Mouse (Mus musculus) layer of hippocampus, adult 2 months (tissue): ENCODE measurements at regions not wholly inside any gene's neighbourhood (a gene's known extent, or its start where the extent isn't known, plus 50 kb on each side); places are given as distances from the start of the nearest gene placed in this dataset.

Experiments used
- DNase-seq, 2 experiments: peaks; one replicate each; pipeline ENCODE4 v3.0.0; 2022; ENCODE audit warnings: low spot score in 2 of 2
- H3K27ac ChIP-seq: fragments of 200-600 bp; 2 replicates; pipeline ENCODE4 v1.8.1; 2022
- H3K4me3 ChIP-seq: fragments of 200-600 bp; 2 replicates; pipeline ENCODE4 v1.8.1; 2022; ENCODE audit warnings: mild to moderate bottlenecking
- CTCF ChIP-seq: fragments of 200-600 bp; conservative IDR thresholded peaks from 2 replicates; pipeline ENCODE4 v1.8.1; 2022; ENCODE audit warnings: antibody characterized with exemption, mild to moderate bottlenecking, moderate library complexity

GRCm38 (mm10) chr6:117788580-117789540 lies 52.1 kb upstream of the Zfp637 start:
- Histone ChIP-seq H3K4me3 (no peak overlapping the region), H3K27ac (no peak overlapping the region)
- no peak for DNase-seq
- no peak for TF ChIP-seq CTCF

- no peak for TF ChIP-seq CTCF
- Histone ChIP-seq H3K27ac (no peak overlapping the region), H3K4me3 (no peak overlapping the region)
- no peak for DNase-seq
Measured at GRCm38 (mm10) chr6:117790581-117790980, 50.4 kb upstream of the Zfp637 start.
